Mouse (Mus musculus): ENCODE measurements around the gene Lifr.

- TF ChIP-seq POLR2A (IDR thresholded peaks at IDR 0.05; ENCODE audit: insufficient read depth, low read depth, low read length) = no peak
- TF ChIP-seq CTCF (IDR thresholded peaks at IDR 0.05) = no peak
- no peak for TF ChIP-seq EP300 (IDR thresholded peaks at IDR 0.05; ENCODE audit: insufficient read depth, low read depth, low read length)
Observed at GRCm38 (mm10) chr15:7152116-7152760, 61.8 kb downstream of the Lifr start.

Measured in heart, adult 2 months (tissue).